8 mouse cellular contexts compared by ENCODE assay signal in the genomic region with DNA sequence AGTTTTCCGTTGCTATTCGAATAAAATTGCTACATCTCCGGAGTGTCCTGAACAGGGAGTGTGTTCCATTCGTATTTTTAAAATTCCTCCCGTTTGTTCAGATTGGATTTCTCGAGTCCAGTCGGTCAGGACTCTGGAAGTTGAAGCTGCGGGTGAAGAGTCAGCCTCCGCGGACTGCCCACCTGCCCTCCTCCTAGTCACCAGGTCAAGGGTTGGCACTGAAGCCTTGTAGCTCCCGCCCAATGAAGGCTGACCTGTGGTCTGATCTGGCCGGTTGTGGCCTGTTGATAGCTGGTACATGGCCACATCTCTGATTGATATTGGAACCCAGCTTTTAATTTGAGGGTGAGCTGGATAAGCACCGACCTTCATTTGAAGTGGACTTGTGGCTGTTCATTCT. TPM values are rescaled to one million over a fixed set of nuclear protein-coding genes. Genes with fewer than 3 reads are reported as not detected.
DNase-seq lines count a peak whose midpoint lies in the region; ATAC-seq and TF ChIP-seq lines count a peak whose summit lies in the region.

No protein-coding gene starts in this region.

- no peak for TF ChIP-seq CTCF in left cerebral cortex, adult 2 months (IDR thresholded peaks at IDR 0.05)

- peak overlapping the region; percentile 99 for H3K9ac ChIP-seq in heart, embryonic 11.5 days (ENCODE audit: low read depth, low read length)

- WGBS in heart, embryonic 11.5 days (ENCODE audit: insufficient replicate concordance) = 2% methylated on average over 13 of the region's 13 CpGs

- H3K27me3 ChIP-seq in heart, embryonic 11.5 days (ENCODE audit: control insufficient read depth, insufficient read depth, low read length) = no peaks in the 10 kb centered on the region
- H3K27me3 ChIP-seq in splenic B cell, adult 2 months (ENCODE audit: control insufficient read depth, insufficient read depth, low read length, poor library complexity, severe bottlenecking) = no peaks in the 10 kb centered on the region

- no peaks in the 10 kb centered on the region for H3K36me3 ChIP-seq in heart, embryonic 11.5 days (ENCODE audit: control insufficient read depth, insufficient read depth, low read length)
- no peaks in the 10 kb centered on the region for H3K36me3 ChIP-seq in splenic B cell, adult 2 months (ENCODE audit: control insufficient read depth, insufficient read depth, low read length, poor library complexity, severe bottlenecking)

- peaks cover 33% of the 10 kb centered on the region for H3K4me1 ChIP-seq in heart, embryonic 11.5 days (ENCODE audit: control insufficient read depth, insufficient read depth, low read length)

- H3K4me2 ChIP-seq in heart, embryonic 11.5 days = peak overlapping the region; percentile 83

- intact Hi-C loops in left cerebral cortex, adult 2 months (cut with DNase I) = loop anchor here (2.0 kb wide), 1 partner anchor 181 kb away; no protein-coding TSS in a partner anchor

- no peaks in the 10 kb centered on the region for H3K9me3 ChIP-seq in heart, embryonic 11.5 days (replicated peaks; ENCODE audit: control insufficient read depth, low read length)

- H3K4me3 ChIP-seq in left cerebral cortex, adult 2 months = peak overlapping the region; percentile 94
- H3K4me3 ChIP-seq in heart, embryonic 11.5 days (ENCODE audit: low read depth, low read length) = peak overlapping the region; percentile 95

- H3K27ac ChIP-seq in left cerebral cortex, adult 2 months = peak overlapping the region; percentile 96; the same call in 1 of the 2 replicates
- 0 out of 2 replicates have a peak overlapping the region, but pooled peaks have one; percentile 89 for H3K27ac ChIP-seq in heart, embryonic 11.5 days (ENCODE audit: low read depth, low read length)

- DNase-seq in left cerebral cortex, adult 2 months (ENCODE audit: extremely low spot score in 1 of 2, low spot score in 2 of 2) = no peak
- no peak for DNase-seq in left cerebral cortex, adult 11 months (ENCODE audit: low spot score)
- DNase-seq in cerebellum, postnatal 14 days = peak; percentile 33 to 50
- DNase-seq in kidney, postnatal 10 days = peak; percentile 71
- peak; percentile 30 for DNase-seq in lung, postnatal 4 days
- peak; percentile 15 for DNase-seq in splenic B cell, adult 2 months (ENCODE audit: low read depth, low spot score)
- DNase-seq in layer of hippocampus, adult 8-10 months (ENCODE audit: low spot score in 2 of 2) = no peak

- no peak for ATAC-seq in heart, embryonic 11.5 days (replicated peaks; ENCODE audit: insufficient number of reproducible peaks, low FRiP score, low TSS enrichment)

RNA-seq across cellular contexts. Expression of gene Mkln1, which starts 1.0 kb away (rescaled TPM):
- total RNA-seq in left cerebral cortex, adult 2 months (2021) = 100 to 1,000 TPM; 153 to 165 TPM
- polyA plus RNA-seq in heart, embryonic 11.5 days (2014; fragmentation: Nextera tagmentation; extraction: Ambion mirVana) = 220 and 227 TPM in 2 replicates
- total RNA-seq in layer of hippocampus, adult 8-10 months (2022) = 100 to 1,000 TPM; 160 to 192 (median 175) TPM

Comparison
In these comparisons a context has a peak if more than half of its experiments do, and no peak if none do; other contexts are left out.
1. DNase-seq: peak in cerebellum, postnatal 14 days (2 of 2), kidney, postnatal 10 days (single experiment), lung, postnatal 4 days (2 of 2) and splenic B cell, adult 2 months (single experiment); none in left cerebral cortex, adult 2 months (0 of 2), left cerebral cortex, adult 11 months (single experiment) and layer of hippocampus, adult 8-10 months (0 of 2).